Mouse (Mus musculus) effector memory CD4-positive, alpha-beta T cell, adult 7 months (primary cell): ENCODE measurements around the gene Cacnb3. TPM values are rescaled to one million over a fixed set of nuclear protein-coding genes. Genes with fewer than 3 reads are reported as not detected.

Experiments
- polyA plus RNA-seq: library from polyadenylated mRNA; unstranded; fragments of 100-300 nt; shearing (Covaris generic); gene quantifications from one replicate; pipeline ENCODE4 v1.2.1, GENCODE M21; 2017

The Cacnb3 gene
- 0.99 TPM for polyA plus RNA-seq

DNA sequence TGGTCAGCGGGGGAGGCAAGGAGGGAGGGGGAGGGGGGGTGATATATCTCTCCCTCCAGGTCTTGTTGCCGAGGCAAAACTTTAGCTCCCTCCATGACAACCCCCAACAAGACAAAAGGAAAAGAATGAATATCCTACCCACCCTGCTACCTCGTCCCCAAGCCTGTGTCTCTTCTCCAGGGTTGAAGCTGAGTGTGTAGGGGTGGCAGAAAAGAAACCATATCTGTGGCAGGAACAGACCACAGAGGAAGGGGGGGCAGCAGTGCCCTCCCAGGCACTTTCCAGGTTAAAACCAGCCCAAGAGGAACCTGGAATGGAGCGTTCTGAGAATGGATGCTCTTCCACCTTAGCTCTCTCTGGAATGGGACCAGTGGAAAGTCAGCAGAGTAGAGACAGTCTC lies at the start of gene Cacnb3:
Gene Cacnb3, plus strand, starts transcription at position 301 of the 400 bp plus-strand sequence.

GRCm38 (mm10) chr15:98609331-98610130 lies 21.1 kb upstream of the Cacnb3 start, which contains the start of gene Adcy6:
TSS of gene Adcy6 (minus strand) at chr15:98610076.

GRCm38 (mm10) chr15:98662567-98663545 lies 32.2 kb downstream of the Cacnb3 start, which contains the start of gene Ddx23:
TSS of gene Ddx23 (minus strand) at chr15:98662894.

GRCm38 (mm10) chr15:98676940-98677728 lies 46.5 kb downstream of the Cacnb3 start, which contains the start of gene Rnd1:
TSS of gene Rnd1 (minus strand) at chr15:98677461.

Other genes with a start within 250 kb of the Cacnb3 start
- gene Olfr283, start 249.9 kb upstream of the Cacnb3 start, polyA plus RNA-seq = not detected
- not detected for gene Olfr282, start 199.6 kb upstream of the Cacnb3 start, polyA plus RNA-seq
- 0.55 TPM for gene Olfr281, start 178.3 kb upstream of the Cacnb3 start, polyA plus RNA-seq
- not detected for gene OR5BS1P, start 160.9 kb upstream of the Cacnb3 start, polyA plus RNA-seq
- not detected for gene Lalba, start 148.1 kb upstream of the Cacnb3 start, polyA plus RNA-seq
- gene Olfr279, start 138.4 kb upstream of the Cacnb3 start, polyA plus RNA-seq = 0.21 TPM
- gene Kansl2, start 96.6 kb upstream of the Cacnb3 start, polyA plus RNA-seq = 71.2 TPM
- 124 TPM for gene Ccnt1, start 59.9 kb upstream of the Cacnb3 start, polyA plus RNA-seq
- not detected for gene 4930415O20Rik, start 59.8 kb upstream of the Cacnb3 start, polyA plus RNA-seq
- 0.56 TPM for gene Adcy6, start 20.8 kb upstream of the Cacnb3 start, polyA plus RNA-seq
- gene Ddx23, start 32.1 kb downstream of the Cacnb3 start, polyA plus RNA-seq = 26.5 TPM
- 3.1 TPM for gene Rnd1, start 46.6 kb downstream of the Cacnb3 start, polyA plus RNA-seq
- 0.48 TPM for gene Ccdc65, start 77.4 kb downstream of the Cacnb3 start, polyA plus RNA-seq
- gene Fkbp11, start 97.4 kb downstream of the Cacnb3 start, polyA plus RNA-seq = not detected
- 84.9 TPM for gene Arf3, start 132.4 kb downstream of the Cacnb3 start, polyA plus RNA-seq
- gene Wnt10b, start 147.3 kb downstream of the Cacnb3 start, polyA plus RNA-seq = not detected
- not detected for gene Wnt1, start 159.0 kb downstream of the Cacnb3 start, polyA plus RNA-seq
- gene Ddn, start 178.7 kb downstream of the Cacnb3 start, polyA plus RNA-seq = 0.20 TPM
- gene Prkag1, start 200.7 kb downstream of the Cacnb3 start, polyA plus RNA-seq = 111 TPM
- 21.8 TPM for gene Kmt2d, start 240.4 kb downstream of the Cacnb3 start, polyA plus RNA-seq